Mouse (Mus musculus): ENCODE measurements around the gene Gmeb1. TPM values are rescaled to one million over a fixed set of nuclear protein-coding genes. Genes with fewer than 3 reads are reported as not detected.

Gene Gmeb1
- 10 to 100 TPM; 39.5 to 42.0 TPM for total RNA-seq (2023)

GRCm38 (mm10) chr4:132261514-132262357 lies at the start of gene Gmeb1:
Gene Gmeb1, minus strand, starts transcription at chr4:132261602.

GRCm38 (mm10) chr4:132302939-132303479 lies 41.6 kb upstream of the Gmeb1 start, which contains the start of gene Rab42:
Gene Rab42, minus strand, starts transcription at chr4:132303385.

DNA sequence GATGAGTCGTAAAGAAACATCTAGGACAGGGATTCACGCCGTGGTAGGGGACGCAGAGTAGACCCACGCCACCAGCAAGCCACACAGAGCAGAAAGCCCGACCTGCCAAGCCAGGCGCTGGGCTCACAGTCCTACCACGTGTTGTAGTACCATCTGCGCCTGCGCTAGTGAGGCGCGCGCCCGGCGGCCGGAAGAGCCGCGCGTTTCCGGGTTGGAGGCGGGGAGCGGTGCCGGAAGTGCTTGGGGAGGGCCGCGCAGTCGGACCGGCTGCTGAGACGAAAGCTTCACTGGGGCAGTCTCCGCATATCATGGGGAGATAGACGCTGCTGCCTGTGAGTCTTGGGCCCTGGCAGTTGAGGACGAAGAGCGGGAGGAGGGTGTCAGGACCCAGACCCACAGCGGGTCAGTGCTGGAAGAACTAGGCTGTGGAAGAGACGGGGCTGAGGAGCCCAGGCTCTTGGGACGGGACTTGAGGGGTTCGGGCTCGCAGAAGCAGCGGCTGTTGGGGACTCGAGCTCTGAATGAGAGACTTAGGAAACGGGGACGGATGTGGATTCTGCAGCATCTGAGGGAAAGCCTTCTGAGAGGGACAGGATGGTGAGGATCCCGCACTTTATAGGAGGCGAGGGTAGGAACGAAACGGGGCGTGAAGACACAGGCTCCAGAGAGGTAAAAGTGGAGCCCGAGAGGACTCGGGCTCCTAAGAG lies 12.9 kb upstream of the Gmeb1 start, which contains the start of gene Taf12:
Gene Taf12, plus strand, starts transcription at position 220 of the 707 bp plus-strand sequence.

GRCm38 (mm10) chr4:132211953-132212734 lies 49.3 kb downstream of the Gmeb1 start, which contains the start of gene Ythdf2:
Gene Ythdf2, minus strand, starts transcription at chr4:132212303.

Other genes starting within 250 kb of the Gmeb1 start
- under 1 TPM; 0.24 to 0.61 TPM for gene Gm10300, start 186.9 kb downstream of the Gmeb1 start, total RNA-seq (2023)
- 100 to 1,000 TPM; 135 to 145 TPM for gene Epb41, start 186.3 kb downstream of the Gmeb1 start, total RNA-seq (2023)
- gene Oprd1, start 117.1 kb downstream of the Gmeb1 start, total RNA-seq (2023), result not detected
- 10 to 100 TPM; 76.0 to 85.7 TPM for gene Ythdf2, start 49.3 kb downstream of the Gmeb1 start, total RNA-seq (2023)
- gene Taf12, start 12.8 kb upstream of the Gmeb1 start, total RNA-seq (2023), result 10 to 100 TPM; 37.3 to 42.9 TPM
- not detected for gene Rab42, start 41.8 kb upstream of the Gmeb1 start, total RNA-seq (2023)
- 10 to 100 TPM; 30.1 to 31.1 TPM for gene Trnau1ap, start 67.9 kb upstream of the Gmeb1 start, total RNA-seq (2023)
- gene Rcc1, start 92.0 kb upstream of the Gmeb1 start, total RNA-seq (2023), result 10 to 100 TPM; 13.4 to 21.2 TPM
- gene Phactr4, start 160.9 kb upstream of the Gmeb1 start, total RNA-seq (2023), result 10 to 100 TPM; 17.2 to 21.6 TPM
- 10 to 100 TPM in 1 of 2 experiments, 1 to 10 TPM in 1; 9.9 to 11.9 TPM for gene Med18, start 202.3 kb upstream of the Gmeb1 start, total RNA-seq (2023)
- 1 to 10 TPM; 6.2 to 6.3 TPM for gene Sesn2, start 248.9 kb upstream of the Gmeb1 start, total RNA-seq (2023)

All from T-cell, adult 66 days (primary cell).